Mouse (Mus musculus) ES-Bruce4 (cell line): Measurements from ENCODE around the gene Gm9732. TPM values are rescaled to one million over a fixed set of nuclear protein-coding genes. Genes with fewer than 3 reads are reported as not detected.
"Not testable (repeated sequence)": the region's sequence is repeated elsewhere in the genome, so short reads cannot be mapped to it uniquely, and the experiment has no call there.

Source experiments
- H3K27ac ChIP-seq: 2 replicates; pipeline ENCODE4 v1.5.1; 2012; ENCODE audit warnings: low read length, inconsistent platforms; ENCODE audit not compliant: insufficient read depth
- H3K27me3 ChIP-seq: 2 replicates; pipeline ENCODE4 v1.6.1; 2012; ENCODE audit warnings: mild to moderate bottlenecking, low read length, inconsistent platforms; ENCODE audit not compliant: control insufficient read depth, poor library complexity, insufficient read depth, severe bottlenecking
- H3K36me3 ChIP-seq: 2 replicates; pipeline ENCODE4 v1.6.1; 2012; ENCODE audit warnings: inconsistent platforms, mild to moderate bottlenecking, low read length, moderate library complexity; ENCODE audit not compliant: control insufficient read depth, poor library complexity, insufficient read depth, severe bottlenecking
- H3K4me1 ChIP-seq: one replicate; pipeline ENCODE4 v1.8.1; 2011; ENCODE audit warnings: low read length; ENCODE audit not compliant: control insufficient read depth, insufficient read depth
- H3K4me3 ChIP-seq: 2 replicates; pipeline ENCODE4 v1.5.1; 2011; ENCODE audit warnings: low read depth, mild to moderate bottlenecking, low read length
- H3K9ac ChIP-seq: 2 replicates; pipeline ENCODE4 v1.6.1; 2012; ENCODE audit warnings: low read depth, mild to moderate bottlenecking, inconsistent platforms; ENCODE audit not compliant: poor library complexity, severe bottlenecking
- H3K9me3 ChIP-seq: replicated peaks from 2 replicates; pipeline ENCODE4 v1.6.1; 2012; ENCODE audit warnings: mild to moderate bottlenecking, low read length, inconsistent platforms; ENCODE audit not compliant: control insufficient read depth, poor library complexity, insufficient read depth, severe bottlenecking
- polyA plus RNA-seq: library from polyadenylated mRNA; stranded (reverse); fragments of >200 nt; gene quantifications from 2 replicates; pipeline ENCODE4 v1.2.4, GENCODE M21; 2011; ENCODE audit warnings: low read depth; ENCODE audit not compliant: missing spikeins, insufficient read depth, insufficient read length

The Gm9732 gene
- polyA plus RNA-seq, 1 experiment: 0.60 TPM

GRCm38 (mm10) chr14:43337646-43338045 is 62.8 kb downstream of the Gm9732 start:
- H3K27me3 ChIP-seq, H3K4me1 ChIP-seq, H3K36me3 ChIP-seq, H3K9ac ChIP-seq, H3K9me3 ChIP-seq, H3K4me3 ChIP-seq, H3K27ac ChIP-seq: not testable (repeated sequence)

DNA sequence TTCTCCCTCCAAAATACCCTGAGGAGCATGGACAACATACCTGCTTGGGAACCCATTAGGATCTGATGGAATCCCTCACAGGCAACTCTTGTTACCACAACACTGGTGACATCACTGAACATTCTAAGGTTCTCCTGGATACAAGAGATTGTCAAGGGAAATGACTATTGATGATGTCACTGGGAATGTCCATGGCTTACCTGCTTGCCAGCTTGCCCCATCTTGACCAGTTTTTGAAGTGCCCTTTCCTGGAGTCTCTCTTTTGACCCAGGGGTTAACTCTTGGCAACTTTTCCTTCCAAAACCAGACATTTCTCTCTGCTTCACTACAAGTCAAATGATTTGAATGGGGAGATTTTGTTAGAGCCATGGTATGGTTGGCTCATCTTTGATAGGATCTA is 72.9 kb downstream of the Gm9732 start, which contains the start of gene 1700001F09Rik:
Gene 1700001F09Rik (minus strand): TSS at position 101 of the 400 bp plus-strand sequence.
- not testable (repeated sequence) for H3K4me3 ChIP-seq, H3K36me3 ChIP-seq, H3K9me3 ChIP-seq, H3K9ac ChIP-seq, H3K27ac ChIP-seq, H3K27me3 ChIP-seq, H3K4me1 ChIP-seq

- H3K9ac ChIP-seq, H3K36me3 ChIP-seq, H3K4me1 ChIP-seq: not testable (repeated sequence)
Measured at GRCm38 (mm10) chr14:43352944-43353343, 78.1 kb downstream of the Gm9732 start.

More at GRCm38 (mm10) chr14:43352944-43353343, 78.1 kb downstream of the Gm9732 start:
- not testable (repeated sequence) for H3K27me3 ChIP-seq, H3K27ac ChIP-seq, H3K4me3 ChIP-seq, H3K9me3 ChIP-seq

Other genes with a start within 250 kb of the Gm9732 start
- not detected in 2 replicates for gene Gm8094, start 198.4 kb upstream of the Gm9732 start, polyA plus RNA-seq
- not detected in 2 replicates for gene Gm8104, start 174.4 kb upstream of the Gm9732 start, polyA plus RNA-seq
- not detected in 2 replicates for gene Gm7233, start 95.2 kb upstream of the Gm9732 start, polyA plus RNA-seq
- gene Gm8122, start 39.7 kb upstream of the Gm9732 start, polyA plus RNA-seq: not detected in 2 replicates
- gene Gm8126, start 16.4 kb upstream of the Gm9732 start, polyA plus RNA-seq: not detected in 2 replicates
- not detected in 2 replicates for gene Gm8127, start 18.8 kb downstream of the Gm9732 start, polyA plus RNA-seq
- not detected in 2 replicates for gene 1700001F09Rik, start 72.8 kb downstream of the Gm9732 start, polyA plus RNA-seq
- gene Gm8138, start 141.3 kb downstream of the Gm9732 start, polyA plus RNA-seq: not detected in 2 replicates